Mouse (Mus musculus): Measurements from ENCODE around the gene Rps2.
"Not testable (repeated sequence)": the region's sequence is repeated elsewhere in the genome, so short reads cannot be mapped to it uniquely, and the experiment has no call there.

Rps2 gene

DNA sequence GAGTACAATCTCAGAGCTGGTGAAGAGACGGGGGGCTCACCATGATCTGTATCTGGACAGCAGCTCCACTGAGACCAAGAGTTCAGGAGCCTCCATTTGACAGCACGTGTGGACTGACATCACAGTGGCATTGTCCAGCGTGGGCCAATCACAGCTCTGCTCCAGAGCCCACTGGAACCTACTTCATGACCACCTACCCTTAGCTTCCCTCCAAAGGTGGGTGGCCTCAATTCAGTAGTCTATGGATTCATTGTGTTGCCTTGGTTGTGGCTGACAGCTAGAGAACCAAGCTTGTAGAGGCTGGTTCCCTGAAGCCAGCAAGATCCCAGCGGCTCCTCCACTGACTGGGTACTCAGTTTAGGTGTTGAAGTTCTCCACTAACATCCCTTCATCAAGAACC, at the start of gene Rps2, which contains the start of gene Rnf151:
Rps2 (plus strand) TSS at position 174 of the 400 bp plus-strand sequence.
Rnf151 (minus strand) TSS at position 121 of the 400 bp plus-strand sequence.
- no peak for DNase-seq (ENCODE audit: low spot score in 2 of 2)

DNA sequence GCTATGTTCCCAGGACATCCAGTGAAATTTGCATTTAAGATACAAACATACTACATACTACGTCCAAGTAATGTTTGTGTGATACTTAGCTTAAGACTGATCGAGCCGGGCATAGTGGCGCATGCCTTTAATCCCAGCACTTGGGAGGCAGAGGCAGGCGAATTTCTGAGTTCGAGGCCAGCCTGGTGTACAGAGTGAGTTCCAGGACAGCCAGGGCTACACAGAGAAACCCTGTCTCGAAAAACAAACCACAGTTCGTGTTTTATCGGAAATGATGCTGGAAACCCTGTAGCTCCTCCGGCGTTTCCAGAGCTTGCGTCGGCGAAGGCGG, 48.7 kb upstream of the Rps2 start:
- DNase-seq (ENCODE audit: low spot score in 2 of 2): not testable (repeated sequence)

DNA sequence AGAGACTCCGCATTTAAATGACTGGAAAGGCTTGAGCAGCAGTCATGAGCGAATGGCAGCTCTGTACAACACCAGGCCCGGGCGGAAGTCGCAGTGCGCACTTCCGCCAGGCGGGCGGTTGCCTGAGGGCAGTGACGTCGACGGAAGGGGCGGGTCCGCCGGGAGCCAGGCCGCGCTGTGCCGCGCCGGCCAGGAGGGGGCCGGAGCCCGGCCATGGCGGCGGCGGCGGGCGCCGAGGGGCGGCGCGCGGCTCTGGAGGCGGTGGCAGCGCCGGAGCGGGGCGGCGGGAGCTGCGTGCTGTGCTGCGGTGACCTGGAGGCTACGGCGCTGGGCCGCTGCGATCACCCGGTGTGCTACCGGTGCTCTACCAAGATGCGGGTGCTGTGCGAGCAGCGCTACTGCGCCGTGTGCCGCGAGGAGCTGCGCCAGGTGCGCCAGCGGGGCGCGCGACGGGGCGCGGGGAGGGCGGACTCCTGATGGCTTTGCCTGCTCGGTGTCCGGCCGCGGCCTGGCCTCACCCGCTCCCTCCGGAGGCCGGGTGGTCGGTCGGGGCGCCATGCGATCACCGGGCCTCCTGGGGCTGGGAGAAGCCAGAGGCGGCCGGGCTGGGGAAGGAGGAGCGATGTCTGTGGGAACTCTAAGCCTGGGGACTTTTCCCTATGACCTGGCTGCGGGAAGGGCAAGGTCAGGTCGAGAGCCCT, 48.2 kb upstream of the Rps2 start, which contains the start of gene Zfp598:
Zfp598 (plus strand) TSS at position 143 of the 701 bp plus-strand sequence.
- DNase-seq (ENCODE audit: low spot score in 2 of 2): peak; percentile 92 to 95

DNA sequence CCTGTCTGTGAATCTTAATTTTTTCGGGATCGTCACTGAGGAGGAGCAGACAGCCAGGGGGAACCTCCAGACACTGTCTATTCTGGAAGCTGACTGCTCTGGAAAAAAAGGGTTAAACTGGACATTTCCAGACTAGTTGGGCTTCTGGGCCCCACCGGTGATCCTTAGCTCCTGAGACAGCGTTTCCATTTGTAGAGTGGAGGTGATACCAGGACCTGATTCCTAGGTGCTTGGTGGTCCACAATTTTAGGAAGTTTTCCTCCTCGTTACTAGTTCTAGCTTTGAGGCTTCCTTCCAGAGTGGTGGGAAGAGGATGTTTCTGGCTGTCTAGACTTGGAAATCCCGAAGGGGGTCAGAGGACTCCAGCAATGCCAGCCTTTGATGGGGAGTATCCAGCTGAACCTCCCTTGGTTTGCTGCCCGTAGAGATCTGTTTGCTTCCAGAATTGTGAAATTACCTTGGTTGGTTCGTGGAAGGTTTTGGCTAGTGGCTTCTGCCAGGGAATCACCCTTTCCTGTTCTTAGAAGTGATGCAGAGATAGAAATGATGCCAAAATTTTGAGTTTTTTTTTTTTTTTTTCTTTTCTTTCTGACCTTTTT, 47.6 kb upstream of the Rps2 start:
- no peak for DNase-seq (ENCODE audit: low spot score in 2 of 2)

DNA sequence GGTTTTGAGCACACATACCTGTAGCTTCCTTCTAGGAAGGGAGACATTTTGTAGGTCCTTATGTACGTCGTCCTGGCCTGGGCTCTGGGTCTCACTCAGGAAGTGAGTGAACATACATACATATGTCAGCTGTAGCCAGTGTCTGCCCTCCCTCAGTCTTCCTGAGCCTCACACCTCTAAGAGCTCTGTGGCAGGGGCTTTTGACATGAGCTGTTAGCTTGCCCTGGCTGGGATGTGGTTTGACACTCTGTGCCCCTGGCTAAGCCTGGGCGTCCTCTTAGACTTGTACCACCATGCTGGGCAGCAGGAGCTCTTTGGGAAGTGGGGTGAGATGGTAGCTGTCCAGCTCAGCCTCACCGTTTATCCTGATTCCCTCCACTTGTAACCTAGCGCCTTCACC, 46.6 kb upstream of the Rps2 start:
- DNase-seq (ENCODE audit: low spot score in 2 of 2): no peak

DNA sequence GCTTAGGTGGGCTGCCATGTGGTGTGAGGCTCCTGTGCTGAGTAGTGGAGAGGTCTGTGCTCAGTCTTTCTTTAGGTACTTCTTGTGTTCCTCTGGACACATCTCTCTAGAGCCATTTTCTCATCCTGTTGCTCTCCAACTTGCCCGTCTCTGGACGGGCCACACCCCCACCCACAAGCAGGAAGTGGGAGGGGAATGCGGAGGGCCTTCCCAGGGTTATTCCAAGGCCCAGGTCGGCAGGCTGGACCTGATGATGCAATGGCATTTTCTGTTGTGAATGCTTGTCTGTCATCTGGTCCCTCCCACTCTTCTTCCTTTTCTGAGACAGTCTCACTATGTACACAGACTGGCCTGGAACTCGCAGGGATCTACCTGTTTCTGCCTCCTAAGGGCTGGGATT, 45.8 kb upstream of the Rps2 start:
- no peak for DNase-seq (ENCODE audit: low spot score in 2 of 2)

DNA sequence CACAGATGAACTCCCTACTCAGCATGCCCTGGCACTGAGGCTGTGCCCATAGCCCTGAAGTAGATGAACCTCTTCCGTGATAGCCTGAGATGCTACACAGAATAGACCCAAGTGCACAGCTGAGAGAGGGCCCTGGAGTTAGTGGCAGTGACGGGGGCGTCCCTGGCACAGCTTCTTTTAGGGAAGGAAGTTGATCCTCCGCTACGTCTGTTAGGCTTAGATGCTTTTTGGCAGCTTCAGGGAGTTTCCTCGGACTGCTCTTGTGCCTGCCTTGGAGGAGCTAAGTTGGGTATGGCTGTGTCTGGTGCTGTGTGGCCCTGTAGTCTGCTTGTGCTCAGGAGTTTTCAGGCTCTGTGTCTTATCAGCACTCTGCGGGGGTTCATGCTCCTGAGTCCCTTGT, 43.6 kb upstream of the Rps2 start:
- peak; percentile 54 to 72 for DNase-seq (ENCODE audit: low spot score in 2 of 2)

DNA sequence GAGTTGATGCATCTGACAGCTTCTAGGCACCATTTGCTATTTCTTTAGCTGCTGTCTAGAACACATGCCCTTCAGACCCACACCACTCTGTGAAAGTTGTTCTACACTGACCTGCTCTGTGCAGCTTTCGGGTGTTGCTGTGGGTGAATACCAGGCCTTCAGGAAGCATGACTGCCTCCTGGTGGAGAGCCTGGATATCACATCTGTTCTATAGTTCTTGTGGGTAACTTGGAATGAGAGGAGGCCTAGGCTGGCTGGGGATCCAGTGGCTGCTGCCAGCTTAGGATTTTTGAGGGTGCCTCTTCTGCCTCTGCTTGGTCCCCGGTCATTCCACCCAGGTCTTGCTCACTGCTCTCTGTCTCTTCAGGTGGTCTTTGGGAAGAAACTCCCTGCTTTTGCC, 41.7 kb upstream of the Rps2 start:
- peak; percentile 38 to 78 for DNase-seq (ENCODE audit: low spot score in 2 of 2)

DNA sequence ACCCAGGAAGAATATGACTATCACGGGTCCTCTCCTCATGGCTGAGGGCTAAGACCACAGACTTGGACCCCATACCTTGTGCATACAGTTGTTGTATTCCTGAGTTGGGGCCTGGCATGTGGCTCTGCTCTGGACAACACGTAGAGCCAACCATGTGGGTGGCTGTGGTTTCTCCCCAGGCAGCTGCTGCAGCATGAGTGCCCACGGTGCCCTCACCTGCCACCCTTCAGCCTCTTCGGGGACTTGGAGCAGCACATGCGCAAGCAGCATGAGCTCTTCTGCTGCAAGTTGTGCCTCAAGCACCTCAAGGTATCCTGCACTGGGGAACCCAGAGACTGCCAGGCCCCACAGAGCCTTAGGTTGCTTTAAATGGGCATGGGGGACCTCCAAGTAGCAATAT, 41.0 kb upstream of the Rps2 start:
- no peak for DNase-seq (ENCODE audit: low spot score in 2 of 2)

DNA sequence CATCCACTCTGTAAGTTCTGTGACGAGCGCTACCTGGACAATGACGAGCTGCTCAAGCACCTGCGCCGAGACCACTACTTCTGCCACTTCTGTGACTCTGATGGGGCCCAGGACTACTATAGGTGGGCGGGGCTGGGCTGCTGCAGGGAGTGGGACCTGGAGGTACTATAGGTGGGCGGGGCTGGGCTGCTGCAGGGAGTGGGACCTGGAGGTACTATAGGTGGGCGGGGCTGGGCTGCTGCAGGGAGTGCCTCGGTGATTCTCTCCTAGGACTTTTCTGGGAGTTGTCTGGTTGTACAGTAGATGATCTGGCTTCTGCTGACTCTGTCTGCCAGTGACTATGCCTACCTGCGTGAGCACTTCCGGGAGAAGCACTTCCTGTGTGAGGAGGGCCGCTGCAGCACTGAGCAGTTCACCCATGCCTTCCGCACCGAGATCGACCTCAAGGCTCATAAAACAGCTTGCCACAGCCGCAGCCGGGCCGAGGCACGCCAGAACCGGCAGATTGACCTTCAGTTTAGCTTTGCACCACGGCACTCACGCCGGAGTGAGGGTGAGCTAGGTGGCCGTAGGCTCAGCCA, 40.3 kb upstream of the Rps2 start:
- DNase-seq (ENCODE audit: low spot score in 2 of 2): no peak

DNA sequence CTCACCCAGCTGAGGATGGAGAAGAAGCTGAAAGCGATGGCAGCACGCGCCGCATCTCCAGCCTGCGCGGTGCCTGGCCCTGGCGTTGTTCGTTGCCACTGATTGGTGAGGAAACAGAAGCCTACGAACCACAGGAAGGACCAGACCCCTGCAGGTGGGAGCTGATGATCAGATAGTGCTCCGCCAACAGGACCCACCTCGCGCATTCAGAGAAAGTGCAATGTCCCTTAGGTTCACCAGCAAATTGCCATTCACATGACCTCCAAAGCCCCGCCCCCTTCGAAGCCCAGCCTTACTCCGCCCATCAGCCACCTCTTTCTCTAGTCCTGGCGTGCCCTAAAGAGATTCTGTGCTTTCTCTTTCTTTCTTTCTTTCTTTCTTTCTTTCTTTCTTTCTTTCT, 31.4 kb upstream of the Rps2 start:
- DNase-seq (ENCODE audit: low spot score in 2 of 2): no peak

DNA sequence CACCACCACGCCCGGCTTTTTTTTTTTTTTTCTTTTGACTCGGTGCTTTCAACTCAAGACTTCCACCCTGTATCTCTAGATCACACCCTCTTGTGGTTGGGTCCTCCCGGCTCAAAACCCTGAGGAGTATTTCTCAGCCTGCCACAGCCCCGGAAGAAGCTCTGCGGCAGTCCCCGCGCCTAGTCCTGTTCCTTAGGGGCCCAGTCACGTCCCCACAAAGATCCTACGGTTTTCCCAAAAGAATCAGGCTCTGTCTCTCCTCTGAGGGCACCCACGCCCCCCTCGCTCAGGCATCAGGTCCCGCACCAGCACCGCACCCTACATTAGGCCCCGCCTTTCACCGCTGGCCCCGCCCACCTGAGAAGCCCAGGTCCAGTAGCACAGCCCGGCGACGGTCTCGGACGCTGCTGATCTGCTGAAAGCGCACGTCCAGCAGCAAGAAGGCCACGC, 30.7 kb upstream of the Rps2 start:
- no peak for DNase-seq (ENCODE audit: low spot score in 2 of 2)

DNA sequence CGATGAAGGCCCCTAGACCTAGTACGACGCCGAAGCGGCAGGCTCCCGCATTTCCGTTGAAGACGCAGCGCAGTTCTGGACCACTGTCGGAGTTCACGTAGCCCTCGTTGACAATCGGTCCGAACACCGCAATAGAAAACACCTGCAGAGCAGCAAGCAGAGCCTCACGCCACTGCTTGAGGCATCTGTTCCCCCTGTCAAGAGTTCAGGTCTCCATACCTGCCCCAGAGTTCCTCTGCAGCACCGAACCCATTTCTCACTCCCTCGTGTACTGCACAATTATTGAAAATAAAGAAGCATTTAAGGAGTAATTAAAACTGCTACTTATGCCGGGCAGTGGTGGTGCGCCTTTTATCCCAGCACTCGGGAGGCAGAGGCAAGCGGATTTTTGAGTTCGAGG, 30.3 kb upstream of the Rps2 start:
- no peak for DNase-seq (ENCODE audit: low spot score in 2 of 2)

DNA sequence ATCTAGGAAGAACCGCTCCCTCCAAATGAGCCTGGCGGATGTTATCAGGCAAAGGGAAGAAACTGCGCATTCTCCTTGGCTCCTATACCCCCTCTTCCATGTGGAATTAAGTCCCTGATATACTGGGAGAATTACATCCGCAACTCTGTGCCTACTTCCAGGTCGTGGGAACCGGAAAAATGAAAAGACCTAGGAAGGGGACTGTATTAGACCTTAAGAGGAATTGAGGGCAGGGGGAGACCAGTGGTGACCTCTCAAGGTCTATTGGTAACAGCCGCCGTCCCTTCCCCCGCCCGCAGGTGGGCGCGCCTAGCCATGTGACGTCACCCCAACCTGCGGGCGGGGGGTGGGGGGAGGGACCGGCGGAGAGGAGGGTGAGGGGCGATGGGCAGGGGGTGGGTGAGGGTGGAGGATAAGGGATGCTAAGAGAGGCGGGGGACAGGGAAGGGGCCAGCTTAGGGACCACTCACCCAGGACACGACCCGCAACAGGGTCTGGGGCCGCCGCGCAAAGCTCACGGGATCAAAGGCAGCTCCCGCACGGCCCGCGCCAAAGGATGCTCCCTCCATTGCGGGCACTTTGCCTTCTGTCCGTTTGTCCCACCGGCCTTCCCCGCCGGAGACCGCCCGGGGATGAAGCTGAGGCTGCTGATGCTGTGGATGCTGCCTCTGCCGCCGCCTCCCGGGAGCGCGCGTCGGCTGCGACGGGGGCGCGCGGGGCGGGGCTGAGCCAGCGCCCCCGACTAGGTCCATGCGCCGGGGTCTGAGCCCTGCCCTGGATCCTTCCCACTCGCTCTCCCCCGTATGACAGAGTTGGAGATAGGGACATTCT, 28.4 kb upstream of the Rps2 start, which contains the start of gene Syngr3:
Syngr3 (minus strand) TSS at position 705 of the 831 bp plus-strand sequence.
- DNase-seq (ENCODE audit: low spot score in 2 of 2): peak; percentile 57 to 60

DNA sequence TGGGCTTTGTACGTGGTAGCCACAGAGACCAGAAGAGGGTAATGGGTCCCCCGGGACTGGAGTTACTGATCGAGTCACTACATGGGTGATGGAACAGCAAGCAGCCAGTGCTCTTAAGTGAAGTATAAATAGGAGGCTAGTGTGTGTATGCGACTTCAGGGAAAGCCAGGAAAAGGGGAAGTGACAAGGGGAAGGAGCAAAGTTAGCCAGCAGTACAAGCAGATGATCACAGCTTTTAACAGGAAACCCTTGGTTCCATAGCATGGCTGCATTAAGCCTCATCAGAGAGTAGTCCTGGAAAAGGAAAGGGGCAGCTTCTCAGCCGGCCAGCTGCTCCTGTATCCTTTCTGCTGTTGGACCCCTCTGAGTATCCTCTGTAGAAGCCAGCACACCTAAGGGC, 25.5 kb upstream of the Rps2 start:
- DNase-seq (ENCODE audit: low spot score in 2 of 2): no peak

DNA sequence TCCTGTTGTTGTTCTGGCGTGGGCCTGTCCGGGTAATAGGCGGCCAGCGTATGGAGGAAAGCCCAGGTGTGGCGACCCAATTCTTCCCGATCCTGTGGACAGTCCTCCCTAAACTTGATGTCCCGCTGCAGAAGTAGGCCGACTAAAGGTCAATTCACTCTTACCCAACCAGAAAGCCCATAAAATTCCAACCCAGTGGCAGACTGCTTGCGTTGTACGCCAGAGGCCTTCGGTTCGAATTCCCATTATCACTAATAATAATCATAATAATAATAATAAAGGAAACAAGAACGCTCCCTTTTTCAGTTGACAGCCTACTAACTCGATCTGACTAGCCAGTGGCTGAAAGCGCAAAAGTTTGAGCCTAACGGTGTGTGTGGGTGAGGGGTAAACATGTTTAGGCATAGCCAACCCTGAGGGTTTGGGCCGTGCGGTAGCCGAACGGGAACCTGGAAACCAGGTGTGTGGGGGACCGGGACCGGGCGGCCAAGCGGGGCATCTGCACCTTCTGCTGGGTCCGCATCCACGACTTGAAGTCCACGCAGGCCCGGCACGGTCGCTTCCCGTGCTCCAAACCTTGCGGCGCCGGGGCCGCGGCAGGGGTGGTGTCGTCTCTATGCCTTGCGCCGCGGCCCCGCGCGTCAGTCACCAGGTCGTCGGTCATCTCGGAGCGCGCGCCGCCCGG, 22.4 kb upstream of the Rps2 start:
- DNase-seq (ENCODE audit: low spot score in 2 of 2): no peak

DNA sequence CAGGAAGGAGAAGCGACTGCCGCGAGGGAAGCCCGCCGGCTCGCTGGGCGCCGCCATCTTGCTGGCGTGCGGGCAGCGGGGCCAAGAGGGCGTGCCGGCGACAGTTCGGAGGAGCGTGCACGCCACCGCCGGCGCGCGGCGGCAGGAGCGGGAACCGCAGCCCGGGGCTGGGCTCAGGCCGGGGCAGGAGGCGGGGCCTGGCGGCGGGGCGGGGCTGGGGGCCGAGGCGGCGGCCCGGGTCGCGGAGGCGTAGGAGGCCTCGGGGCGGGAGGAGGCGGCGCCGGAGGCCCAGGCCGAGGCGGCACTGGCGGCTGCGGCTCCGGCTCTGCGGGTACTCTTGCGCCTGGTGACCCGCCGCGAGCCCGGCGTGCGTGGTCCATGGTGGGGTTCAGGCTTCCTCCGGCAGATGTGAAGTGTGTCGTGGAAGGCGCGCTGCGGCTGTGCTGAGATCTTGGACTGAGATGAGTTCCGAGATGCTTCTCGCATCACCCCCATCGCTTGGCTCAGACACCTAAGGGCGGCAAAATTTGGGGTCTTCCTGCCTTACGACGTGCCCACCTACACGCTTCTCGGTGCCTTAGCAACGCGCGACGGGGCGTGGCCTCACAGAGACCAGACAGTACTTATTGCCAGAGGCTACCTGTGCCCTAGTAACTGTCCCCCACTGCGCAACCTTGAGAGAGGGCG, 21.8 kb upstream of the Rps2 start, which contains the start of the genes Gfer and Noxo1:
Gfer (minus strand) TSS at position 146 of the 687 bp plus-strand sequence.
Noxo1 (plus strand) TSS at position 224 of the 687 bp plus-strand sequence.
- peak; percentile 74 to 80 for DNase-seq (ENCODE audit: low spot score in 2 of 2)

DNA sequence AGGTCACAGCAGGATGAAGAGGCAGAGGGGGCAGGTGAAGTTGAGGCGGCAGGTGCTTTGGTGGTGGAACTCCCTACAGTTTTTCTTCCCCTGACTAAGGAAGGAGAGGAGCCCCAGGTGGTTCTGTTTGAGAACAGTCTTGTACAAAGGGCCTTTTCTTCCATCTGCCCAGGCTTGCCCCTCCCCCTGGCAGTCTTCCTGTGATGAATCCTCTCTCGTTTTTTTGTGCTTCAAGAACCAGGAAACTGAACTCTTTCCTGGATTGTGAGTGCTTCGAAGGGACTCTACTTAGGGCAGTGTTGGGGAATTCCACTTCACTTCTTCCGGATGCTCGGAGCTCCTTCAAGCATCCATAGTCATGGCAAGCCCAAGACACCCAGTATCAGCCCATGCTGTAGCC, 19.9 kb upstream of the Rps2 start:
- no peak for DNase-seq (ENCODE audit: low spot score in 2 of 2)

DNA sequence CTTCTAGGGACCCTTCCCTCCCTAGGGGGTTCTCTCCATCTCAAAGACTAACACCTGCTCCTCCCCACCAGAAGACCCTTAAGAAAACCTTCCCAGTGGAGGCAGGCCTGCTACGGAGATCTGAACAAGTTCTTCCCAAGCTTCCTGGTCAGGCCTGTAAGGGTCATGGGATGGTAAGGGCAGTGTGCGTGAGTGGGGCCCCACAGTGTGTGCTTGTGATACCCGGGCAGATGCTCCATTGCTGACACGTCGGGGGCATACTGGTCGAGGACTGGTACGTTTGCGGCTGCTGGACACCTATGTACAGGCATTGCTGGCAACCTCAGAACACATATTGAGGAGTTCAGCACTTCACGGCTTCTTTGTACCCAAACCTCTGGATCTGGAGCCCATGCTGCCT, 19.2 kb upstream of the Rps2 start:
- DNase-seq (ENCODE audit: low spot score in 2 of 2): no peak

DNA sequence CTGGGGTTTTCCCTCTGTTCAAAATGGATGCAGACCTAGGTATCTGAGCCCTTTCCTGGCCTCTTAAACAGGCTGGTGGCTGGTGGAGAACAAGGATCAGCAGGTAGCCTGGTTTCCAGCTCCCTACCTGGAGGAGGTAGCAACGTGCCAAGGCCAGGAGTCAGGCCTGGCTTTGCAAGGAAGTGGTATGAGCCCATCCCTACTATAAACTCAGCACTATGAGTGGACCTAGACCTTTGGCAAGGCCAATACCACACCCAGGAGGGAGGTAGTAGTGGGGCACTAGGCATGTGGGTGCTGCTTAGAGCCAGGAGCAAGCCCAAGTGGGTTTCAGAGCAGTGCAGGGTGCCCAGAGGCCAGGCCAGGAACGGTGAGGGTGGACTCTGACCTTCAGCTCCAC, 18.4 kb upstream of the Rps2 start:
- DNase-seq (ENCODE audit: low spot score in 2 of 2): no peak

DNA sequence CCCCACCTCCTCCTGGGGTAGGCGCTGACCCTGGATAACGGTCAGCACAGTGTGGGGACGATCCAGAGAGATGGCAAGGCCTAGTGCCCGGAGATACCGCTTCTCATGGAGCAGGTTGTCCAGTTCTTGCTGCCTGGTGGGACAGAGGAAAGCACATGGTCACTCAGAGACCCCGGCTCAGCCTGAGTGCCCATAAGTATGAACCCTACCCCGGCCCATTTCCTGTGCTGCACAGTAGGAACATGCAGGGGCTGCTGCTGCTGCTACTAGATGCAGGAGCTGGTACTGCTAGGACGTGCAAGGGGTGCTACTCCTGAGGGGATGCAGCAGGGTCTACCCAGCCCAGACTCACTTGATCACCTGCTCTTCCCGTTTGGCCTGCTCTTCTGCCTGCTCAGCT, 16.7 kb upstream of the Rps2 start:
- no peak for DNase-seq (ENCODE audit: low spot score in 2 of 2)

All from frontal cortex, postnatal 36 days (tissue).